Mouse (Mus musculus) kidney, adult 2 months (tissue): ENCODE results near the gene Dchs2. TPM values are rescaled to one million over a fixed set of nuclear protein-coding genes. Genes with fewer than 3 reads are reported as not detected.

Experiments
- DNase-seq: peaks from one replicate; pipeline ENCODE4 v3.0.0; 2021
- H3K27ac ChIP-seq: fragments of 200-500 bp; 2 replicates; pipeline ENCODE4 v1.5.1; 2012; ENCODE audit warnings: low read depth, low read length, control low read depth, inconsistent platforms; ENCODE audit not compliant: insufficient read depth
- H3K27me3 ChIP-seq: fragments of 200-500 bp; replicated peaks from 2 replicates; pipeline ENCODE4 v1.6.1; 2012; ENCODE audit warnings: mild to moderate bottlenecking, moderate library complexity, low read length, inconsistent platforms; ENCODE audit not compliant: control insufficient read depth, insufficient read depth
- H3K36me3 ChIP-seq: fragments of 200-500 bp; 2 replicates; pipeline ENCODE4 v1.6.1; 2012; ENCODE audit warnings: mild to moderate bottlenecking, moderate library complexity, low read length, inconsistent platforms; ENCODE audit not compliant: control insufficient read depth, insufficient read depth
- H3K4me1 ChIP-seq: fragments of 200-500 bp; 2 replicates; pipeline ENCODE4 v1.6.1; 2011; ENCODE audit warnings: low read length; ENCODE audit not compliant: control insufficient read depth, insufficient read depth
- H3K4me3 ChIP-seq: fragments of 200-500 bp; 2 replicates; pipeline ENCODE4 v1.5.1; 2011; ENCODE audit warnings: mild to moderate bottlenecking, low read depth, low read length, control low read depth; ENCODE audit not compliant: insufficient read depth
- CTCF ChIP-seq: fragments of 200-500 bp; conservative IDR thresholded peaks from 2 replicates; pipeline ENCODE4 v1.5.1; 2011; ENCODE audit warnings: low read depth, mild to moderate bottlenecking, control low read depth, low read length, moderate library complexity, mixed read lengths; ENCODE audit not compliant: insufficient read depth, insufficient read length
- POLR2A ChIP-seq: fragments of 200-500 bp; IDR thresholded peaks from one replicate; pipeline ENCODE4 v1.6.1; 2011; ENCODE audit warnings: low read depth, low read length, control low read depth
- WGBS: fragments of 180-500 bp; shearing (Covaris S2); methylation state at CpG from one replicate; pipeline ENCODE4 v1.1.7; 2018; 5-methylcytosine and 5-hydroxymethylcytosine counted together
- polyA plus RNA-seq: library from polyadenylated mRNA; depleted of rRNA; stranded (reverse); fragments of >200 nt; gene quantifications from 2 replicates; pipeline ENCODE4 v1.2.3, GENCODE M21; 2012

Dchs2 gene
- polyA plus RNA-seq, 1 experiment: 0.03 TPM

GRCm38 (mm10) chr3:83148508-83148907 lies 20.8 kb downstream of the Dchs2 start:
- no peak for DNase-seq
- Histone ChIP-seq H3K36me3 (no peaks in the 10 kb centered on the region), H3K4me1 (no peaks in the 10 kb centered on the region), H3K4me3 (no peak overlapping the region), H3K27ac (no peak overlapping the region), H3K27me3 (no peaks in the 10 kb centered on the region)
- 57% methylated on average over 3 of the region's 3 CpGs for WGBS
- TF ChIP-seq CTCF (no peak), POLR2A (no peak)

- Histone ChIP-seq H3K4me1 (no peaks in the 10 kb centered on the region), H3K27me3 (no peaks in the 10 kb centered on the region), H3K27ac (no peak overlapping the region), H3K4me3 (no peak overlapping the region), H3K36me3 (no peaks in the 10 kb centered on the region)
- DNase-seq: peak; percentile 42
- no peak for TF ChIP-seq CTCF
- TF ChIP-seq POLR2A: no peak
- WGBS: 26% methylated on average over 4 of the region's 4 CpGs
These were observed 27.9 kb downstream of the Dchs2 start for GRCm38 (mm10) chr3:83155600-83155999.

- no peak overlapping the region for H3K4me3 ChIP-seq
- no peaks in the 10 kb centered on the region for H3K27me3 ChIP-seq
- TF ChIP-seq CTCF: no peak
- TF ChIP-seq POLR2A: no peak
- WGBS: 66% methylated on average over 4 of the region's 4 CpGs
- no peak overlapping the region for H3K27ac ChIP-seq
- H3K36me3 ChIP-seq: no peaks in the 10 kb centered on the region
- no peak for DNase-seq
- H3K4me1 ChIP-seq: no peaks in the 10 kb centered on the region
These were observed 28.4 kb downstream of the Dchs2 start for GRCm38 (mm10) chr3:83156165-83156564.

- Histone ChIP-seq H3K27me3 (no peaks in the 10 kb centered on the region), H3K27ac (no peak overlapping the region), H3K4me1 (no peaks in the 10 kb centered on the region), H3K36me3 (no peaks in the 10 kb centered on the region), H3K4me3 (no peak overlapping the region)
- TF ChIP-seq POLR2A: no peak
- TF ChIP-seq CTCF: no peak
- 82% methylated on average over 6 of the region's 6 CpGs for WGBS
- DNase-seq: no peak
These were observed 33.9 kb downstream of the Dchs2 start for GRCm38 (mm10) chr3:83161542-83162231.

- Histone ChIP-seq H3K36me3 (no peaks in the 10 kb centered on the region), H3K27ac (no peak overlapping the region), H3K4me3 (no peak overlapping the region), H3K4me1 (no peaks in the 10 kb centered on the region), H3K27me3 (no peaks in the 10 kb centered on the region)
- no peak for DNase-seq
- 51% methylated on average over 3 of the region's 3 CpGs for WGBS
- TF ChIP-seq POLR2A (no peak), CTCF (no peak)
These were observed 35.9 kb downstream of the Dchs2 start for GRCm38 (mm10) chr3:83163676-83164075.

- no peaks in the 10 kb centered on the region for H3K36me3 ChIP-seq
- 87% methylated on average over 5 of the region's 5 CpGs for WGBS
- DNase-seq: no peak
- TF ChIP-seq POLR2A: no peak
- no peak for TF ChIP-seq CTCF
- H3K27ac ChIP-seq: no peak overlapping the region
- H3K4me3 ChIP-seq: no peak overlapping the region
- no peaks in the 10 kb centered on the region for H3K4me1 ChIP-seq
- no peaks in the 10 kb centered on the region for H3K27me3 ChIP-seq
These were observed 57.8 kb downstream of the Dchs2 start for GRCm38 (mm10) chr3:83185527-83185926.

- no peaks in the 10 kb centered on the region for H3K36me3 ChIP-seq
- WGBS: 78% methylated on average over 2 of the region's 2 CpGs
These were observed 63.5 kb downstream of the Dchs2 start for GRCm38 (mm10) chr3:83191271-83191670.

More at GRCm38 (mm10) chr3:83191271-83191670, 63.5 kb downstream of the Dchs2 start:
- Histone ChIP-seq H3K4me3 (no peak overlapping the region), H3K4me1 (no peaks in the 10 kb centered on the region), H3K27ac (no peak overlapping the region), H3K27me3 (no peaks in the 10 kb centered on the region)
- DNase-seq: no peak
- TF ChIP-seq POLR2A (no peak), CTCF (no peak)
